Mouse (Mus musculus) embryonic facial prominence, embryonic 12.5 days (tissue): ENCODE measurements at regions not wholly inside any gene's neighbourhood (a gene's known extent, or its start where the extent isn't known, plus 50 kb on each side); places are given as distances from the start of the nearest gene placed in this dataset.

Experiments
- ATAC-seq: fragments of 200-750 bp; cut with Nextera tagmentation; 2 replicates; pipeline ENCODE4 v1.8.0; 2017; ENCODE audit not compliant: insufficient number of reproducible peaks, insufficient read depth, low FRiP score, low TSS enrichment
- H3K27ac ChIP-seq: fragments of 300-500 bp; sonication (generic); 2 replicates; pipeline ENCODE4 v1.5.1; 2016; ENCODE audit warnings: mild to moderate bottlenecking
- H3K27me3 ChIP-seq: fragments of 300-500 bp; sonication (generic); 2 replicates; pipeline ENCODE4 v1.6.1; 2016; ENCODE audit warnings: mild to moderate bottlenecking, moderate library complexity
- H3K36me3 ChIP-seq: fragments of 300-500 bp; sonication (generic); 2 replicates; pipeline ENCODE4 v1.6.1; 2016; ENCODE audit warnings: mild to moderate bottlenecking
- H3K4me1 ChIP-seq: fragments of 300-500 bp; sonication (generic); 2 replicates; pipeline ENCODE4 v1.6.1; 2016
- H3K4me2 ChIP-seq: fragments of 300-500 bp; sonication (generic); replicated peaks from 2 replicates; pipeline ENCODE4 v1.6.1; 2016; ENCODE audit warnings: mild to moderate bottlenecking, moderate library complexity
- H3K4me3 ChIP-seq: fragments of 300-500 bp; sonication (generic); 2 replicates; pipeline ENCODE4 v1.5.1; 2016; ENCODE audit warnings: mild to moderate bottlenecking
- H3K9ac ChIP-seq: fragments of 300-500 bp; sonication (generic); 2 replicates; pipeline ENCODE4 v1.6.1; 2016; ENCODE audit warnings: mild to moderate bottlenecking, moderate library complexity
- H3K9me3 ChIP-seq: fragments of 300-500 bp; sonication (generic); 2 replicates; pipeline ENCODE4 v1.6.1; 2016; ENCODE audit warnings: mild to moderate bottlenecking, moderate library complexity
- WGBS: fragments of 180-500 bp; shearing (Covaris S2); methylation state at CpG from one replicate; pipeline ENCODE4 v1.1.7; 2016; 5-methylcytosine and 5-hydroxymethylcytosine counted together

DNA sequence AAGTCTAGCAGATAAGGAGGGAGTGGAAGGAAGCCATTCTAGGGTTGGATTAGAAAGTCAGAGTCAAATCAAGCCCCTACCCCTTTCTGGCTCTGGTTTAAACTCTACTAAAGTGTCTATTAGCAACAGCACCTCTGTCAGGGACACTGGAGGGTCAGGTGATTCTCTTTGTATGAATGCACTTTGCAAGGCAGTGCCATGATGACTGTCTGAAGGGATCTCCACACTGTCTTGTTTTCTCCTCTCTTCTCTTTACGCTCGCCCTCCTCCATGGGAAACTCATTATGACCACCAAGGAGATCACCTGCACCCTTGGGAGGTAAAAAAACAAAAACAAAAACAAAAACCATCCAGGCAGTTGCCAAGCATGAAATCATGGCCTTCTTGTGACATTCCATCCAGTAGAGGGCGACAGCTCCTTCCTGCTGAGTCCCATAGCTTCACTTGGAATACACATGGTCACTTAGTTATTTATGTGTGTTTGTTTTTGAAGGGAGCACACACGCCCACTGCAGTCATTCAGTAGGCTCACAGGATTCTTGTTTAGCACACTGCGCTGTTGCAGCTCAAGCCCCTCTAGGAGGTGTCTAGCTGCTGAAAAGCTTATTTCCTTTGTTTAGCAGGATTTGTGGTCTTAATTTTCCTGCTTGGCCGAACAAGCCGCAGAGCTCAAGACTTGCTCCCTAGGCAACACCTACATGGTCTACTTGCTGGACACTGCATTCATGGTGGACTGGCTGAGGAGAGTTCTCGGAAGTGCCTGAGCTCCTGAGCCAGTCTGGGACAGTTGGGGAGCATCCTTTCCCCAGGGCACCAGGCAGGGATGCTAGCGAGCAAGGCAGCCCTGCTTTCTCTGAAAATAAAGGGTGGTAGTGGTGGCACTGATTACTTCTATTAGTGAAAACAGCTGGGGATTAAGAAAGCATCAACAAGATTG lies 195.2 kb upstream of the Bmper start:
- Histone ChIP-seq H3K4me3 (no peak overlapping the region), H3K4me1 (peaks cover 5% of the 10 kb centered on the region; the same call in 1 of the 2 replicates), H3K27ac (no peak overlapping the region), H3K27me3 (no peaks in the 10 kb centered on the region), H3K36me3 (no peaks in the 10 kb centered on the region), H3K9ac (no peak overlapping the region), H3K9me3 (no peaks in the 10 kb centered on the region), H3K4me2 (no peak overlapping the region)
- 64% methylated on average over 9 of the region's 9 CpGs for WGBS
- ATAC-seq: no peak

DNA sequence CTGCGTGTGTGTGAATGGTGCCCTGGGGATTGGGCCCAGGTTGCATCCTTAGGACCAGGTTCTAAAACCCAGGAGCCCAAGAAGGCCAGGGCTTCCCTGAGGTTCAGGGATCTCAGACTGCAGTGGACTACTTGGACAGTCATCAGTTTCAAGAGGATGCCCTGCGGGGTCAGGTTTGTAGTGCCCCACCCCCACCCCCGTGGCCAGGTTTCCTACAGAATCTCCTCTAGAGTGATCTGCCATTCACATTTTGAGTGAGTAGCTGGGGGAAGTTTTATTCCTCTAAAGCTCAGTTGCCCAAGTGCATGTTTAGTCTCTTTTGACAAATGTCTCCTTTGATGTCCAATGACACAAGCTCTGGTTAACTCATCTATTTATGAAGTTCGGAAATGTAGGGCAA lies 193.5 kb upstream of the Bmper start:
- Histone ChIP-seq H3K36me3 (no peaks in the 10 kb centered on the region), H3K9me3 (no peaks in the 10 kb centered on the region), H3K4me2 (no peak overlapping the region), H3K4me1 (peaks cover 5% of the 10 kb centered on the region; the same call in 1 of the 2 replicates), H3K27me3 (no peaks in the 10 kb centered on the region), H3K4me3 (no peak overlapping the region), H3K27ac (no peak overlapping the region), H3K9ac (no peak overlapping the region)
- ATAC-seq: no peak
- 81% methylated on average over 4 of the region's 4 CpGs for WGBS

DNA sequence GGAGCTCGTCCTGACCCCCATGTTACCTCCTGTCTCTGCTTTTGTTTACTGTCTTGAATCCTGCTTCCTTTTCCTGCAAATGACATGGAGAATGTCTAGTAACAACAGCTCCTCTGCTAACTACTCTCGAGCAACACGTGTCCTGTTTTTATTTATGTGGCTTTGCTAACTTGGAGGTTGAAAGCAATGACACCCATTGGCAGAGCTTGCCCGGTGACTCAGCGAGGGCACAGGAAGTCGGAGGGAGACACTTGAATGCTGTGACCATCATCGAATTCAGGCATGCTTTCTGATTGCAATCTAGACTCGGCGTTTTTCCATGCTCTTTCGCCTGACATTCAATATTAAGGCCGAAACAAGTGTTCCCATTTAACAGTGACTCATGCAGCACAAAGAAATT lies 192.7 kb upstream of the Bmper start:
- Histone ChIP-seq H3K27me3 (no peaks in the 10 kb centered on the region), H3K27ac (no peak overlapping the region), H3K9me3 (no peaks in the 10 kb centered on the region), H3K9ac (no peak overlapping the region), H3K4me2 (no peak overlapping the region), H3K4me1 (peaks cover 5% of the 10 kb centered on the region; the same call in 1 of the 2 replicates), H3K36me3 (no peaks in the 10 kb centered on the region), H3K4me3 (no peak overlapping the region)
- WGBS: 58% methylated on average over 11 of the region's 11 CpGs
- ATAC-seq: no peak

GRCm38 (mm10) chr9:23030546-23030945 lies 192.3 kb upstream of the Bmper start:
- H3K4me3 ChIP-seq: no peak overlapping the region
- peaks cover 5% of the 10 kb centered on the region; the same call in 1 of the 2 replicates for H3K4me1 ChIP-seq
- ATAC-seq: no peak
- no peak overlapping the region for H3K9ac ChIP-seq
- H3K27me3 ChIP-seq: no peaks in the 10 kb centered on the region
- H3K27ac ChIP-seq: no peak overlapping the region
- no peak overlapping the region for H3K4me2 ChIP-seq
- H3K9me3 ChIP-seq: no peaks in the 10 kb centered on the region
- no peaks in the 10 kb centered on the region for H3K36me3 ChIP-seq
- 42% methylated on average over 2 of the region's 2 CpGs for WGBS

DNA sequence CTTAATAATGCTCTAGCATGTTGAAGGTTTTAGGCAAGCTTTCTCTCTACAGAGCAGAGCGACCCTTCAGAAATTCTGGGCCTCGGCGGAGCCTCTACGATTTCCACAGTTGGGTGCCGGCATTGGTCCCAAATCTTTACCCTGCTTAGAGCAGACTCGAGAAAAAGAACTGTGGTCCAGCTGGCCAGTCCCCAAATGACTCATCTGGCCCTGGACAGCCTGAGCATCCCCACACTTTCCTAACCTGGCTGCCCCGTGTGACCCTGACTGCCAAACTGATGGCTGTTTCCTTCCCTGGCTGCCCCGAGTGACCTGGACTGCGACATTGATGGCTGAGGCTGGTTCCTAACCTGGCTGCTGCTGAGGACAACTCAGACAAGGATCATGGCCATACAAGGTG lies 191.0 kb upstream of the Bmper start:
- Histone ChIP-seq H3K36me3 (no peaks in the 10 kb centered on the region), H3K27ac (no peak overlapping the region), H3K9me3 (no peaks in the 10 kb centered on the region), H3K4me3 (no peak overlapping the region), H3K9ac (no peak overlapping the region), H3K27me3 (0 out of 2 replicates have a peak, but pooled peaks cover 4% of the 10 kb centered on the region), H3K4me2 (no peak overlapping the region), H3K4me1 (peaks cover 12% of the 10 kb centered on the region)
- ATAC-seq: no peak
- WGBS: 74% methylated on average over 9 of the region's 9 CpGs

GRCm38 (mm10) chr9:23035306-23035705 lies 187.6 kb upstream of the Bmper start:
- H3K27me3 ChIP-seq: 0 out of 2 replicates have a peak, but pooled peaks cover 6% of the 10 kb centered on the region
- no peak overlapping the region for H3K4me3 ChIP-seq
- H3K36me3 ChIP-seq: no peaks in the 10 kb centered on the region
- no peaks in the 10 kb centered on the region for H3K9me3 ChIP-seq
- H3K9ac ChIP-seq: no peak overlapping the region
- 70% methylated on average over 6 of the region's 6 CpGs for WGBS
- peaks cover 7% of the 10 kb centered on the region for H3K4me1 ChIP-seq
- no peak for ATAC-seq
- no peak overlapping the region for H3K4me2 ChIP-seq
- H3K27ac ChIP-seq: no peak overlapping the region

DNA sequence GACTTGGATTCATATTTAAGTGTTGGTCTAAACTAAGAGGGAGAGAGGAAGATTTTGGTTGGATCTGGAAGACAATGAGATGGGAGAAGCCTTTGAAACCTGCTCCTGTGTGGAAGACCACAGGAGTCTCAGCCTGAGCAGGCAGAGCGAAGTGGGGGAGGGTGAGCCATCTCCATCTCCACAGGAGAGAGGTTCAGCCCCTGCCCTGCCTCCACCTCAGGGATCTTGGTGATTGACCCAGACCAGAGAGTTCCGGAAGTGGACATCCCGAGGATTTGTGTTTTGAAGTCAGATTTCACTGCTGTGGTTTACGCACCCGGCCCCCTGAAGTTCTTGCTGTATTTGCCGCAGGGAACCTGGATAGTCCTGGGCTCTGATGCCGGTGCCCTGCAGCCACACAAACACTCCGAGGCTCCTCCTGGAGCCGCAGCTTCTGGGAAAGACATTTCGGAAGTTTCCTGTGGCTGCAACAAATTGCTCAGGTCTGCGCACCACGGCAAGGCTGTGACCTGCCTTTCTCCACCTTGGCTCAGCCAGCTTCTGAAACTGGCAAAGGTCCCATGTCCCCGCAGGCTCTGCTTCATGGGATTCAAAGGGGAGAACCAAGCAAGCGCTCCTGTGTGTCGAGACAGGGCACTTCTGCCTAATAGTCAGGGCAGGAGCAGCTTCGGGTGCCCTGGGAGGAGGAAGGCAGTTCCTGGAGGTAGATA lies 186.8 kb upstream of the Bmper start:
- no peak for ATAC-seq
- peak overlapping the region; percentile 50 for H3K4me2 ChIP-seq
- no peaks in the 10 kb centered on the region for H3K36me3 ChIP-seq
- peak overlapping the region; percentile 16; the same call in 1 of the 2 replicates for H3K9ac ChIP-seq
- H3K4me3 ChIP-seq: peak overlapping the region; percentile 18
- no peaks in the 10 kb centered on the region for H3K9me3 ChIP-seq
- H3K4me1 ChIP-seq: peaks cover 7% of the 10 kb centered on the region; the same call in 1 of the 2 replicates
- H3K27me3 ChIP-seq: 0 out of 2 replicates have a peak, but pooled peaks cover 6% of the 10 kb centered on the region
- no peak overlapping the region; the same call in 1 of the 2 replicates for H3K27ac ChIP-seq
- 5% methylated on average over 16 of the region's 16 CpGs for WGBS

DNA sequence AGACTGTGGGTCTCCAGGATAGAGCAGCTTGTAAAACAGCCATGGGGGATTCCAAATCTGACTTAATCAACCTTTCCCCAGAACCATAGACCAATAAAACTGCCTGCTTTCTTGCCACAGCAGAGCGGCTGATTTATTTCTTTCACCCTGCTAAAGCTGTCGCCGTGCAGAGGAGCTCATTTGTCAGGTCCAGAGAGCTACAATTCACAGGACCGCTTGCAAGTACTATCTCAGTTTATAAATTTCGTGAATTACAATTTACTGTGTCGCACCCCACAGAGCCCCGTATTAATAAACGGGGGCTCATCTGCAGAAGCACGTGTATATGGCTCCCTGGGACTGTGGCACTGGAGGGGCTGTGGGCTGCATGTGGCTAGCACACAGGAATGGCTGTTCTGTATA lies 185.4 kb upstream of the Bmper start:
- Histone ChIP-seq H3K4me2 (no peak overlapping the region), H3K9me3 (no peaks in the 10 kb centered on the region), H3K36me3 (no peaks in the 10 kb centered on the region), H3K27ac (no peak overlapping the region), H3K9ac (no peak overlapping the region), H3K4me1 (peaks cover 7% of the 10 kb centered on the region; the same call in 1 of the 2 replicates), H3K27me3 (0 out of 2 replicates have a peak, but pooled peaks cover 6% of the 10 kb centered on the region), H3K4me3 (no peak overlapping the region)
- 72% methylated on average over 9 of the region's 9 CpGs for WGBS
- ATAC-seq: no peak

- Histone ChIP-seq H3K9me3 (no peaks in the 10 kb centered on the region), H3K9ac (no peak overlapping the region), H3K4me3 (no peak overlapping the region), H3K27ac (no peak overlapping the region), H3K36me3 (no peaks in the 10 kb centered on the region), H3K4me1 (peaks cover 7% of the 10 kb centered on the region; the same call in 1 of the 2 replicates), H3K4me2 (no peak overlapping the region), H3K27me3 (0 out of 2 replicates have a peak, but pooled peaks cover 6% of the 10 kb centered on the region)
- 81% methylated on average over 6 of the region's 6 CpGs for WGBS
- no peak for ATAC-seq
These were observed 183.3 kb upstream of the Bmper start for GRCm38 (mm10) chr9:23039588-23039987.

- 60% methylated on average over 5 of the region's 5 CpGs for WGBS
- Histone ChIP-seq H3K36me3 (no peaks in the 10 kb centered on the region), H3K27ac (no peak overlapping the region), H3K4me3 (no peak overlapping the region), H3K9me3 (no peaks in the 10 kb centered on the region), H3K27me3 (0 out of 2 replicates have a peak, but pooled peaks cover 6% of the 10 kb centered on the region), H3K4me1 (peaks cover 7% of the 10 kb centered on the region; the same call in 1 of the 2 replicates), H3K4me2 (no peak overlapping the region), H3K9ac (no peak overlapping the region)
- ATAC-seq: no peak
These were observed 181.9 kb upstream of the Bmper start for GRCm38 (mm10) chr9:23041025-23041424.

DNA sequence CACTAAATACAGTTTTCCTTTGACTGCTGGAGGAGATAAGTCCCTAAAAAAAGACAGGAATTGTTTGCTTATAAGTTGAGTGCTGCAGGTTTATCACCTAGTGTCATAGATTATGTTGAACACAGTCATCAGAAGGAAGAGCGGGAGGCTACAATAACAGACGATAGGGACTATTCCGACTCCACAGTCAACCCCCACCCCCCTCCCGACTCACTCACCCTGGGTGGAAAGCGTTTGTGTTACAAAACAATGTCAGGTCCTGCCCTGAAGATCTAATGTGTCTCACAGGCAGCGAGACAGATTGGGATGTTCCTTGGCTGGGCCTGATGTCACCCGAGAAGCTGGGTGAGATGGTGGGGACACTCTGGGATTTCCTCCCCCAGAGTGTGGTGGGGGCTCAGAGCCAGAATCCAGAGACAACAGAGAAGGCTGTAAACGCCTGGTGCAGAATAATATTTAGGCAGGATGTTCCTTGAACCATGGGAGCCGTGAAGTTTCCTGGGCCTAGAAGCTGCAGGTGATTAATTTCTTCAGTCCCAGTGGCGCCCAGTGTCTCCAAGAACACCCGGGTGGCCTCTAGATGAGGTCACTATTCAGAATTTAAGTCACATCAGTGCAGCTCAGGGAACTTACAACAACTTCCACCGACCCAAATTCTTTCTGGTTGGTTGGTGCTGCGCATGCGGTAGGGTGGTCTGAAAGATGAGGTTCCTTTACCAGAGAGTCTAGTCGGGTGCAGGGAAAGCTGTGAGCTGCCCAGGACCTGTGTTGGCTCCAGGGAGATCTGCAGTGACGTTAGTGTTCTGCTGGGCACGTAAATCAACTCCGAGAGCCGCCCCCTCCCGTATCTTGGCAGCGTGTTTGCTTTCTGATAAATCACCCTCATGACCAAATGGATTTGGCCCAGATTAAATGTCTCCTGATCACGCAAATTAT lies 181.1 kb upstream of the Bmper start:
- 0 out of 2 replicates have a peak, but pooled peaks cover 3% of the 10 kb centered on the region for H3K27me3 ChIP-seq
- H3K36me3 ChIP-seq: no peaks in the 10 kb centered on the region
- WGBS: 74% methylated on average over 22 of the region's 22 CpGs
- no peaks in the 10 kb centered on the region; the same call in 1 of the 2 replicates for H3K4me1 ChIP-seq
- ATAC-seq: no peak
- no peak overlapping the region for H3K4me2 ChIP-seq
- H3K4me3 ChIP-seq: no peak overlapping the region
- no peaks in the 10 kb centered on the region for H3K9me3 ChIP-seq
- H3K27ac ChIP-seq: no peak overlapping the region
- no peak overlapping the region for H3K9ac ChIP-seq
